Mouse (Mus musculus): ENCODE results near the gene Cbfb. TPM values are rescaled to one million over a fixed set of nuclear protein-coding genes. Genes with fewer than 3 reads are reported as not detected.
A peak's percentile ranks its signal among the peaks of the same experiment; 100 is the strongest.
"Not testable (repeated sequence)": the region's sequence is repeated elsewhere in the genome, so short reads cannot be mapped to it uniquely, and the experiment has no call there.

The Cbfb gene
- polyA plus RNA-seq, 1 experiment from 2014 or later: 31.1 TPM

- peak overlapping the region; percentile 68; the same call in 1 of the 2 replicates for H3K27ac ChIP-seq (ENCODE audit: low read depth, low read length)
- DNase-seq (ENCODE audit: low spot score) (no peak), ATAC-seq (replicated peaks; ENCODE audit: low FRiP score) (no peak)
- peak overlapping the region; percentile 95 for H3K9ac ChIP-seq (ENCODE audit: low read depth, low read length)
- H3K27me3 ChIP-seq (replicated peaks; ENCODE audit: control insufficient read depth, insufficient read depth, low read length): no peaks in the 10 kb centered on the region
- peaks cover 6% of the 10 kb centered on the region; the same call in 1 of the 2 replicates for H3K4me1 ChIP-seq (replicated peaks; ENCODE audit: control insufficient read depth, insufficient read depth, low read length)
- WGBS: under 1% methylated on average over 27 of the region's 27 CpGs
- peak overlapping the region; percentile 99 for H3K4me3 ChIP-seq (ENCODE audit: low read depth, low read length)
- no peaks in the 10 kb centered on the region for H3K9me3 ChIP-seq (ENCODE audit: control insufficient read depth, low read length)
- no peaks in the 10 kb centered on the region for H3K36me3 ChIP-seq (ENCODE audit: control insufficient read depth, insufficient read depth, low read length)
- peak overlapping the region; percentile 87 for H3K4me2 ChIP-seq
These were observed 54.8 kb downstream of the Cbfb start for GRCm38 (mm10) chr8:105225272-105225593.

- 18% methylated on average over 6 of the region's 6 CpGs for WGBS
These were observed 55.4 kb downstream of the Cbfb start for GRCm38 (mm10) chr8:105225917-105226316.

GRCm38 (mm10) chr8:105231503-105232320 is 61.2 kb downstream of the Cbfb start:
- H3K36me3 ChIP-seq (ENCODE audit: control insufficient read depth, insufficient read depth, low read length): peaks cover 3% of the 10 kb centered on the region; the same call in 1 of the 2 replicates
- no peak overlapping the region for H3K9ac ChIP-seq (ENCODE audit: low read depth, low read length)
- H3K9me3 ChIP-seq (ENCODE audit: control insufficient read depth, low read length): no peaks in the 10 kb centered on the region
- H3K4me2 ChIP-seq: no peak overlapping the region
- no peak for ATAC-seq (replicated peaks; ENCODE audit: low FRiP score)
- no peak for DNase-seq (ENCODE audit: low spot score)
- peaks cover 11% of the 10 kb centered on the region for H3K4me1 ChIP-seq (replicated peaks; ENCODE audit: control insufficient read depth, insufficient read depth, low read length)
- 76% methylated on average over 12 of the region's 12 CpGs for WGBS
- no peak overlapping the region for H3K4me3 ChIP-seq (ENCODE audit: low read depth, low read length)
- no peak overlapping the region for H3K27ac ChIP-seq (ENCODE audit: low read depth, low read length)
- H3K27me3 ChIP-seq (replicated peaks; ENCODE audit: control insufficient read depth, insufficient read depth, low read length): no peaks in the 10 kb centered on the region

More at GRCm38 (mm10) chr8:105225917-105226316, 55.4 kb downstream of the Cbfb start:
- no peaks in the 10 kb centered on the region for H3K9me3 ChIP-seq (ENCODE audit: control insufficient read depth, low read length)
- peak overlapping the region; percentile 95 for H3K9ac ChIP-seq (ENCODE audit: low read depth, low read length)
- peak overlapping the region; percentile 68 for H3K27ac ChIP-seq (ENCODE audit: low read depth, low read length)
- no peak for ATAC-seq (replicated peaks; ENCODE audit: low FRiP score)
- no peak for DNase-seq (ENCODE audit: low spot score)
- no peaks in the 10 kb centered on the region for H3K36me3 ChIP-seq (ENCODE audit: control insufficient read depth, insufficient read depth, low read length)
- H3K4me3 ChIP-seq (ENCODE audit: low read depth, low read length): peak overlapping the region; percentile 99
- H3K4me2 ChIP-seq: peak overlapping the region; percentile 87
- H3K27me3 ChIP-seq (replicated peaks; ENCODE audit: control insufficient read depth, insufficient read depth, low read length): no peaks in the 10 kb centered on the region
- H3K4me1 ChIP-seq (replicated peaks; ENCODE audit: control insufficient read depth, insufficient read depth, low read length): peaks cover 6% of the 10 kb centered on the region; the same call in 1 of the 2 replicates

- not testable (repeated sequence) for H3K27me3 ChIP-seq (replicated peaks; ENCODE audit: control insufficient read depth, insufficient read depth, low read length); H3K4me2 ChIP-seq; DNase-seq (ENCODE audit: low spot score); H3K4me3 ChIP-seq (ENCODE audit: low read depth, low read length); H3K9ac ChIP-seq (ENCODE audit: low read depth, low read length); H3K27ac ChIP-seq (ENCODE audit: low read depth, low read length); ATAC-seq (replicated peaks; ENCODE audit: low FRiP score); H3K36me3 ChIP-seq (ENCODE audit: control insufficient read depth, insufficient read depth, low read length); H3K9me3 ChIP-seq (ENCODE audit: control insufficient read depth, low read length)
- H3K4me1 ChIP-seq (replicated peaks; ENCODE audit: control insufficient read depth, insufficient read depth, low read length): peaks cover 11% of the 10 kb centered on the region
- WGBS: 93% methylated on average over 4 of the region's 4 CpGs
These were observed 61.8 kb downstream of the Cbfb start for GRCm38 (mm10) chr8:105232321-105232693.

- ATAC-seq (replicated peaks; ENCODE audit: low FRiP score): peak; percentile 47; the same call in 1 of the 2 replicates
- 60% methylated on average over 1 of the region's 1 CpGs for WGBS
- Histone ChIP-seq H3K36me3 (ENCODE audit: control insufficient read depth, insufficient read depth, low read length) (peaks cover 3% of the 10 kb centered on the region; the same call in 1 of the 2 replicates), H3K9ac (ENCODE audit: low read depth, low read length) (no peak overlapping the region), H3K4me1 (replicated peaks; ENCODE audit: control insufficient read depth, insufficient read depth, low read length) (peaks cover 11% of the 10 kb centered on the region), H3K4me2 (no peak overlapping the region; the same call in 1 of the 2 replicates), H3K27me3 (replicated peaks; ENCODE audit: control insufficient read depth, insufficient read depth, low read length) (no peaks in the 10 kb centered on the region), H3K4me3 (ENCODE audit: low read depth, low read length) (no peak overlapping the region), H3K9me3 (ENCODE audit: control insufficient read depth, low read length) (no peaks in the 10 kb centered on the region), H3K27ac (ENCODE audit: low read depth, low read length) (no peak overlapping the region)
- DNase-seq (ENCODE audit: low spot score): no peak
These were observed 62.9 kb downstream of the Cbfb start for GRCm38 (mm10) chr8:105233126-105233935.

- no peak overlapping the region for H3K27ac ChIP-seq (ENCODE audit: low read depth, low read length)
- H3K9me3 ChIP-seq (ENCODE audit: control insufficient read depth, low read length): no peaks in the 10 kb centered on the region
- H3K4me2 ChIP-seq: no peak overlapping the region
- H3K4me3 ChIP-seq (ENCODE audit: low read depth, low read length): no peak overlapping the region
- H3K4me1 ChIP-seq (replicated peaks; ENCODE audit: control insufficient read depth, insufficient read depth, low read length): peaks cover 11% of the 10 kb centered on the region
- H3K27me3 ChIP-seq (replicated peaks; ENCODE audit: control insufficient read depth, insufficient read depth, low read length): no peaks in the 10 kb centered on the region
- peaks cover 18% of the 10 kb centered on the region; the same call in 1 of the 2 replicates for H3K36me3 ChIP-seq (ENCODE audit: control insufficient read depth, insufficient read depth, low read length)
- no peak for DNase-seq (ENCODE audit: low spot score)
- ATAC-seq (replicated peaks; ENCODE audit: low FRiP score): no peak
- H3K9ac ChIP-seq (ENCODE audit: low read depth, low read length): no peak overlapping the region
- 94% methylated on average over 1 of the region's 1 CpGs for WGBS
These were observed 64.7 kb downstream of the Cbfb start for GRCm38 (mm10) chr8:105235206-105235605.

GRCm38 (mm10) chr8:105237442-105238142 is 67.1 kb downstream of the Cbfb start:
- H3K36me3 ChIP-seq (ENCODE audit: control insufficient read depth, insufficient read depth, low read length): peaks cover 25% of the 10 kb centered on the region; the same call in 1 of the 2 replicates
- WGBS: 81% methylated on average over 14 of the region's 14 CpGs
- H3K27ac ChIP-seq (ENCODE audit: low read depth, low read length): no peak overlapping the region
- ATAC-seq (replicated peaks; ENCODE audit: low FRiP score) (no peak), DNase-seq (ENCODE audit: low spot score) (no peak)
- H3K4me3 ChIP-seq (ENCODE audit: low read depth, low read length): no peak overlapping the region
- no peaks in the 10 kb centered on the region for H3K27me3 ChIP-seq (replicated peaks; ENCODE audit: control insufficient read depth, insufficient read depth, low read length)
- no peak overlapping the region for H3K4me2 ChIP-seq
- no peaks in the 10 kb centered on the region for H3K9me3 ChIP-seq (ENCODE audit: control insufficient read depth, low read length)
- no peak overlapping the region for H3K9ac ChIP-seq (ENCODE audit: low read depth, low read length)
- peaks cover 7% of the 10 kb centered on the region for H3K4me1 ChIP-seq (replicated peaks; ENCODE audit: control insufficient read depth, insufficient read depth, low read length)

- H3K9me3 ChIP-seq (ENCODE audit: control insufficient read depth, low read length): no peaks in the 10 kb centered on the region
- no peak overlapping the region for H3K9ac ChIP-seq (ENCODE audit: low read depth, low read length)
- H3K4me2 ChIP-seq: no peak overlapping the region
- peaks cover 22% of the 10 kb centered on the region; the same call in 1 of the 2 replicates for H3K36me3 ChIP-seq (ENCODE audit: control insufficient read depth, insufficient read depth, low read length)
- no peaks in the 10 kb centered on the region for H3K27me3 ChIP-seq (replicated peaks; ENCODE audit: control insufficient read depth, insufficient read depth, low read length)
- no peaks in the 10 kb centered on the region for H3K4me1 ChIP-seq (replicated peaks; ENCODE audit: control insufficient read depth, insufficient read depth, low read length)
- H3K27ac ChIP-seq (ENCODE audit: low read depth, low read length): no peak overlapping the region
- no peak for ATAC-seq (replicated peaks; ENCODE audit: low FRiP score)
- H3K4me3 ChIP-seq (ENCODE audit: low read depth, low read length): no peak overlapping the region
- 98% methylated on average over 7 of the region's 7 CpGs for WGBS
- DNase-seq (ENCODE audit: low spot score): no peak
These were observed 70.5 kb downstream of the Cbfb start for GRCm38 (mm10) chr8:105241016-105241415.
